Mouse (Mus musculus): Measurements from ENCODE around the gene Kcnip4. TPM values are rescaled to one million over a fixed set of nuclear protein-coding genes. Genes with fewer than 3 reads are reported as not detected.

The Kcnip4 gene
- polyA plus RNA-seq, 1 experiment, result not detected

DNA sequence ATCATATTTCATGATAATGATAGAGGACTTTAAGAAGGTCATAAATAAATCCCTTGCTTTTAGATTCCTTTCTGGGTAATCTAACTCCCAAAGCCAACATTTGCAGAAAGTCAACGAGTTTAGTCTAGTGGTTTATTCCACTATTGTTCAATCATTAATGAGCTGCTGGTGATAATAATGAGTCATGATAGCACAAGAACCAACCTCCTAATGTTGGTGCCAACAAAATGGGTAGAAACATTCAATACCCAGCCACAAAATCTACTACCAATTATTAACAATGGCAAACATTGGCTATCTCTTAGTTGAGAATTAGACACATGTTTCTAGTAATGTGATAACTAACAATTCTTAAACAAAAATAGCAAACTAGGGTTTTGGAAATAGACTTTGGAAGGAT lies 180.1 kb downstream of the Kcnip4 start:
- Histone ChIP-seq H3K4me1 (ENCODE audit: control insufficient read depth, insufficient read depth, insufficient read length) (no peaks in the 10 kb centered on the region), H3K36me3 (ENCODE audit: control insufficient read depth, insufficient read depth, low read length) (no peaks in the 10 kb centered on the region), H3K27ac (ENCODE audit: insufficient read depth, low read length) (no peak overlapping the region), H3K4me3 (ENCODE audit: extremely low read depth, insufficient read depth, insufficient read length) (no peak overlapping the region), H3K27me3 (ENCODE audit: control insufficient read depth, insufficient read depth, low read length) (no peaks in the 10 kb centered on the region)
- WGBS, result 71% methylated on average over 1 of the region's 1 CpGs
- DNase-seq (ENCODE audit: low read depth in 1 of 2, low spot score in 2 of 2), result no peak
- TF ChIP-seq POLR2A (IDR thresholded peaks at IDR 0.05; ENCODE audit: low read depth, low read length) (no peak), CTCF (IDR thresholded peaks at IDR 0.05; ENCODE audit: extremely low read depth, insufficient read depth, insufficient read length, insufficient replicate concordance) (no peak)

DNA sequence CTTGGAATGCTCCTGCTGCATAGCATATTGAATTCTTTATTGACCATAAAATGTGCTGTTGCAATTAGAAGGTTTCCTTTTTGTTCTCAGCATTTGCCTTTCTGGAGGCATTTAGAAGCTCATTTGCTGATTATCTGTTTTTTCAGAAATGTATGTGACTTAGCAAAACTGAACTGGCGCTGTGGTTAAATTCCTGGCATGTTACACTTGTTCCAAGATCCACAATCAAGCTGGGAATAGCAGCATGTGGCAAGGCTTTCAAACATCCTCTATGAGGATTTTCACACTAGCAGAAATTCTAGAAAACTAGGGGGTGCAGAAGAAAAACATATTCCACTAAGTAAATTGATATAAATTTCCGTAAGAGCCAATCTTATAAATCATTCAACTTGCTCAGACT lies 187.5 kb downstream of the Kcnip4 start:
- no peaks in the 10 kb centered on the region for H3K36me3 ChIP-seq (ENCODE audit: control insufficient read depth, insufficient read depth, low read length)
- H3K27ac ChIP-seq (ENCODE audit: insufficient read depth, low read length), result no peak overlapping the region
- no peaks in the 10 kb centered on the region for H3K27me3 ChIP-seq (ENCODE audit: control insufficient read depth, insufficient read depth, low read length)
- H3K4me1 ChIP-seq (ENCODE audit: control insufficient read depth, insufficient read depth, insufficient read length), result no peaks in the 10 kb centered on the region
- H3K4me3 ChIP-seq (ENCODE audit: extremely low read depth, insufficient read depth, insufficient read length), result no peak overlapping the region
- WGBS, result 83% methylated on average over 2 of the region's 2 CpGs
- DNase-seq (ENCODE audit: low read depth in 1 of 2, low spot score in 2 of 2), result no peak
- TF ChIP-seq CTCF (IDR thresholded peaks at IDR 0.05; ENCODE audit: extremely low read depth, insufficient read depth, insufficient read length, insufficient replicate concordance) (no peak), POLR2A (IDR thresholded peaks at IDR 0.05; ENCODE audit: low read depth, low read length) (no peak)

DNA sequence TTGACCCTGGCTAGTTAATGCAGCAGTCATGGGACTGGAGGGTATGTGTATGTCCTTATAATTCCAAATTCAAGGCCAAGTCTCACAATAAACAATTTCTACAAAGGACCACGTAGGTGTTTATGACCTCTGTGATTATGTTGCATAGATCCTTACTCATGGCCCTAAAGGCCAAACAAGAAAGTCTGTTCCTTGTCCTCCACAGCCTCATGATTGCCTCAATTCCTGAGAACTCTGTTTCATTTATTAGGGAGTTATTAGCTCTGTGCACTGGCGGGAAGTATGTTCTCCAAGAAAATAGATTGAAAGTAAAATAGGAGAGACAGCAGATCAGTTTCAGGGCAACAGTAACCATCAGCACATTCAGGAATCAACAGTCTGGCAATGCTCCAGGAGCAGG lies 191.6 kb downstream of the Kcnip4 start:
- Histone ChIP-seq H3K27me3 (ENCODE audit: control insufficient read depth, insufficient read depth, low read length) (no peaks in the 10 kb centered on the region), H3K4me3 (ENCODE audit: extremely low read depth, insufficient read depth, insufficient read length) (no peak overlapping the region), H3K36me3 (ENCODE audit: control insufficient read depth, insufficient read depth, low read length) (no peaks in the 10 kb centered on the region), H3K27ac (ENCODE audit: insufficient read depth, low read length) (no peak overlapping the region), H3K4me1 (ENCODE audit: control insufficient read depth, insufficient read depth, insufficient read length) (no peaks in the 10 kb centered on the region)
- TF ChIP-seq POLR2A (IDR thresholded peaks at IDR 0.05; ENCODE audit: low read depth, low read length), result no peak
- TF ChIP-seq CTCF (IDR thresholded peaks at IDR 0.05; ENCODE audit: extremely low read depth, insufficient read depth, insufficient read length, insufficient replicate concordance), result no peak
- DNase-seq (ENCODE audit: low read depth in 1 of 2, low spot score in 2 of 2), result no peak
- 73% methylated on average over 2 of the region's 2 CpGs for WGBS

DNA sequence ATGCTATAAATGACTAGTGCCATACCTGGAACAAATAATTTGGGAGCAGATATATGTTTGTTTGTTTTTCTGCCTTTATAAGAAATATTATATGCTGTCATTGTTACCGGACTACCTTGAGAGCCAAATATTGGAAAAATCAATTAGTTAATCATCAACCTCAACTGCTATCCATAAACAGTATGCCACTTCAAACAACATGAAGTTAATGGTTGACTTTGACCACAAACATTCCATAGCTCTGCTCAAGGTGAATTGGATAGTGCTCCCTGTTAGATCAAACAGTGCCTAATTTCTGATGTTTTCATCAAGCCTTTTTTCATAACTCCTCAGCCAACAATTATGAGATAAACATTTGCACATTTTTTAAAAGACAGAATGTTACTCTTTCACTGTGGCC lies 195.7 kb downstream of the Kcnip4 start:
- Histone ChIP-seq H3K36me3 (ENCODE audit: control insufficient read depth, insufficient read depth, low read length) (no peaks in the 10 kb centered on the region), H3K27me3 (ENCODE audit: control insufficient read depth, insufficient read depth, low read length) (no peaks in the 10 kb centered on the region), H3K4me1 (ENCODE audit: control insufficient read depth, insufficient read depth, insufficient read length) (no peaks in the 10 kb centered on the region), H3K27ac (ENCODE audit: insufficient read depth, low read length) (no peak overlapping the region), H3K4me3 (ENCODE audit: extremely low read depth, insufficient read depth, insufficient read length) (no peak overlapping the region)
- DNase-seq (ENCODE audit: low read depth in 1 of 2, low spot score in 2 of 2), result no peak
- 92% methylated on average over 1 of the region's 1 CpGs for WGBS
- TF ChIP-seq POLR2A (IDR thresholded peaks at IDR 0.05; ENCODE audit: low read depth, low read length) (no peak), CTCF (IDR thresholded peaks at IDR 0.05; ENCODE audit: extremely low read depth, insufficient read depth, insufficient read length, insufficient replicate concordance) (no peak)

DNA sequence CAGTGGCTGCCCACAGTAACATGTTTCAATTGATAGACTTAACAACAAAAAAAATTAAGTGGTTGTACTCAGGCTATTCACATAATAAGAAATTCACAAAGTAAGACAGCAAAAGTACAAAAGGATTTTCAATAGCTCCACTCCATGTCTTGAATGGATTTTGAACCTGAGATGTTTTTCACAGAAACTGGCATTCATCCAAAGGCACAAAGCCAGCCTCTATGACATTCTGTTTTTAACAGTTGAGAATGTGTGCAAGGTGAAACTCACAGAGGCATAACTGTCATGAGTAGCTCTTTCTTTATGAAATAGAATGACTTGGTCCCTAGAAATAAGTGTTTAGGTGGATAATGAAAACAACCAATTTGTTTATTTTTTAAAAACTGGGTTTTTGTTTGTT lies 206.0 kb downstream of the Kcnip4 start:
- Histone ChIP-seq H3K27me3 (ENCODE audit: control insufficient read depth, insufficient read depth, low read length) (no peaks in the 10 kb centered on the region), H3K4me1 (ENCODE audit: control insufficient read depth, insufficient read depth, insufficient read length) (no peaks in the 10 kb centered on the region), H3K36me3 (ENCODE audit: control insufficient read depth, insufficient read depth, low read length) (no peaks in the 10 kb centered on the region), H3K4me3 (ENCODE audit: extremely low read depth, insufficient read depth, insufficient read length) (no peak overlapping the region), H3K27ac (ENCODE audit: insufficient read depth, low read length) (no peak overlapping the region)
- TF ChIP-seq POLR2A (IDR thresholded peaks at IDR 0.05; ENCODE audit: low read depth, low read length) (no peak), CTCF (IDR thresholded peaks at IDR 0.05; ENCODE audit: extremely low read depth, insufficient read depth, insufficient read length, insufficient replicate concordance) (no peak)
- no peak for DNase-seq (ENCODE audit: low read depth in 1 of 2, low spot score in 2 of 2)

DNA sequence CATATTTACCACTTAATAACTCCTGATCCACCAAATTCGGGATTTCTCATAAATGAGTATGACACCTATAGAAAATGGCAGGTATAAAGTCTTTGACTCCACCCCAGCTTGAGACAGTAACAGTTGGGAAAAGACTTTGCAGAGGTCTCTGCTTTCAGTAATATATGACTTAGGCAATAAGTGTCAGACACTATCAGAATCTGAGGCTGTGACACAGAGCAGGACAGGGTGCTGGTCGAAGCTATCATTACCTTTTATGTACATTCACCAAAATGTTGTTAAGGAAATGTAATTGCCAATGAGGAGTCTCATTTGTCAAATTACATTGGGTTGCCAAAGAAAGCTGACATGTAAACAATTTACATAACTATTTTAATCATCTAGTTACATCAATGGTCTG lies 206.8 kb downstream of the Kcnip4 start:
- H3K4me1 ChIP-seq (ENCODE audit: control insufficient read depth, insufficient read depth, insufficient read length), result no peaks in the 10 kb centered on the region
- no peak overlapping the region for H3K4me3 ChIP-seq (ENCODE audit: extremely low read depth, insufficient read depth, insufficient read length)
- TF ChIP-seq POLR2A (IDR thresholded peaks at IDR 0.05; ENCODE audit: low read depth, low read length), result no peak
- TF ChIP-seq CTCF (IDR thresholded peaks at IDR 0.05; ENCODE audit: extremely low read depth, insufficient read depth, insufficient read length, insufficient replicate concordance), result no peak
- no peak for DNase-seq (ENCODE audit: low read depth in 1 of 2, low spot score in 2 of 2)
- WGBS, result 75% methylated on average over 2 of the region's 2 CpGs
- no peaks in the 10 kb centered on the region for H3K36me3 ChIP-seq (ENCODE audit: control insufficient read depth, insufficient read depth, low read length)
- no peaks in the 10 kb centered on the region for H3K27me3 ChIP-seq (ENCODE audit: control insufficient read depth, insufficient read depth, low read length)
- H3K27ac ChIP-seq (ENCODE audit: insufficient read depth, low read length), result no peak overlapping the region

DNA sequence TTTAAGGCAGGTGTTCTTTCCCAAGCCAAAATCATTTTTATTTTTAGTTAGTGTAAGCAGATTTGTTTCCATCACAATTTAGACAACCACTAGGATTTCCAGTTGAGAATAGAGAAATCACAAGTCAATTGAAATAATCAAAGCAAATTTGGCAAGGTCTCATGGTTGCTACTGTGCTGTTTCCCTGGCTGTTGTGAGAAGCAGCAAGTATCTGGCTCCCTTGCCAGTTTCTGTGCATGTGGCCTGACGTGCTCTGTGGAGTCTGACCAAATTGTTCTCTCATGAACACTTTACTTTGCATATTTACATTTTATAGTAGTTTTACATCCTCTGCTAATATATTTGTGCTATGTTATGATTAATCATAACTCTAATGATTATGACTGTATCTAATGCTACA lies 217.9 kb downstream of the Kcnip4 start:
- Histone ChIP-seq H3K4me3 (ENCODE audit: extremely low read depth, insufficient read depth, insufficient read length) (no peak overlapping the region), H3K36me3 (ENCODE audit: control insufficient read depth, insufficient read depth, low read length) (no peaks in the 10 kb centered on the region), H3K27ac (ENCODE audit: insufficient read depth, low read length) (no peak overlapping the region), H3K27me3 (ENCODE audit: control insufficient read depth, insufficient read depth, low read length) (no peaks in the 10 kb centered on the region), H3K4me1 (ENCODE audit: control insufficient read depth, insufficient read depth, insufficient read length) (no peaks in the 10 kb centered on the region)
- no peak for TF ChIP-seq POLR2A (IDR thresholded peaks at IDR 0.05; ENCODE audit: low read depth, low read length)
- no peak for TF ChIP-seq CTCF (IDR thresholded peaks at IDR 0.05; ENCODE audit: extremely low read depth, insufficient read depth, insufficient read length, insufficient replicate concordance)
- 72% methylated on average over 1 of the region's 1 CpGs for WGBS
- no peak for DNase-seq (ENCODE audit: low read depth in 1 of 2, low spot score in 2 of 2)
